Mouse (Mus musculus): Measurements from ENCODE around the gene Best1. TPM values are rescaled to one million over a fixed set of nuclear protein-coding genes. Genes with fewer than 3 reads are reported as not detected.

The Best1 gene
- total and polyA plus RNA-seq, 2 experiments from 2014 or later = 2.9 to 4.1 TPM

- Histone ChIP-seq H3K4me1 (ENCODE audit: insufficient read depth, low read length) (peaks cover 6% of the 10 kb centered on the region), H3K27me3 (ENCODE audit: insufficient read depth, low read length) (no peaks in the 10 kb centered on the region), H3K9ac (replicated peaks; ENCODE audit: low read length, poor library complexity, severe bottlenecking) (no peak overlapping the region), H3K4me3 (ENCODE audit: low read depth, low read length) (no peak overlapping the region), H3K9me3 (ENCODE audit: low read length) (no peaks in the 10 kb centered on the region), H3K27ac (ENCODE audit: low read depth, low read length) (no peak overlapping the region), H3K4me2 (ENCODE audit: low read depth, low read length, poor library complexity, severe bottlenecking) (peak overlapping the region; percentile 70), H3K36me3 (ENCODE audit: insufficient read depth, low read length) (no peaks in the 10 kb centered on the region)
- no peak for ATAC-seq (ENCODE audit: low FRiP score)
- DNase-seq (ENCODE audit: low spot score) = no peak
- TF ChIP-seq CTCF (IDR thresholded peaks at IDR 0.05) = no peak
Measured at GRCm38 (mm10) chr19:10043643-10044042, 42.2 kb upstream of the Best1 start.

GRCm38 (mm10) chr19:10042816-10043215 is 41.4 kb upstream of the Best1 start:
- 84% methylated on average over 4 of the region's 4 CpGs for WGBS
- Histone ChIP-seq H3K27me3 (ENCODE audit: insufficient read depth, low read length) (no peaks in the 10 kb centered on the region), H3K36me3 (ENCODE audit: insufficient read depth, low read length) (no peaks in the 10 kb centered on the region), H3K4me2 (ENCODE audit: low read depth, low read length, poor library complexity, severe bottlenecking) (peak overlapping the region; percentile 70), H3K4me1 (ENCODE audit: insufficient read depth, low read length) (peaks cover 6% of the 10 kb centered on the region), H3K27ac (ENCODE audit: low read depth, low read length) (no peak overlapping the region), H3K9ac (replicated peaks; ENCODE audit: low read length, poor library complexity, severe bottlenecking) (peak overlapping the region; percentile 65), H3K9me3 (ENCODE audit: low read length) (no peaks in the 10 kb centered on the region), H3K4me3 (ENCODE audit: low read depth, low read length) (peak overlapping the region; percentile 78)
- no peak for DNase-seq (ENCODE audit: low spot score)
- TF ChIP-seq CTCF (IDR thresholded peaks at IDR 0.05) = no peak
- no peak for ATAC-seq (ENCODE audit: low FRiP score)

GRCm38 (mm10) chr19:10042232-10042631 is 40.8 kb upstream of the Best1 start:
- WGBS = 38% methylated on average over 6 of the region's 6 CpGs

GRCm38 (mm10) chr19:10041388-10042148 is 40.1 kb upstream of the Best1 start, which contains the start of gene Fads3:
Gene Fads3 (plus strand): TSS chr19:10041569.
- H3K27me3 ChIP-seq (ENCODE audit: insufficient read depth, low read length) = no peaks in the 10 kb centered on the region
- peak; percentile 18; the same call in 1 of the 2 replicates for TF ChIP-seq CTCF (IDR thresholded peaks at IDR 0.05)
- H3K4me2 ChIP-seq (ENCODE audit: low read depth, low read length, poor library complexity, severe bottlenecking) = peak within 1 kb of the TSS; percentile 70
- peaks cover 6% of the 10 kb centered on the region for H3K4me1 ChIP-seq (ENCODE audit: insufficient read depth, low read length)
- H3K36me3 ChIP-seq (ENCODE audit: insufficient read depth, low read length) = no peaks in the 10 kb centered on the region
- peak within 1 kb of the TSS; percentile 65 for H3K9ac ChIP-seq (replicated peaks; ENCODE audit: low read length, poor library complexity, severe bottlenecking)
- whole genome bisulfite sequencing = under 1% methylated on average over 58 of the region's 69 CpGs
- peak within 1 kb of the TSS; percentile 78 for H3K4me3 ChIP-seq (ENCODE audit: low read depth, low read length)
- H3K9me3 ChIP-seq (ENCODE audit: low read length) = no peaks in the 10 kb centered on the region
- DNase-seq (ENCODE audit: low spot score) (peak; percentile 72), ATAC-seq (ENCODE audit: low FRiP score) (peak; percentile 89)
- peak within 1 kb of the TSS; percentile 57 for H3K27ac ChIP-seq (ENCODE audit: low read depth, low read length)

More at GRCm38 (mm10) chr19:10042232-10042631, 40.8 kb upstream of the Best1 start:
- Histone ChIP-seq H3K4me1 (ENCODE audit: insufficient read depth, low read length) (peaks cover 6% of the 10 kb centered on the region), H3K9ac (replicated peaks; ENCODE audit: low read length, poor library complexity, severe bottlenecking) (peak overlapping the region; percentile 65), H3K27ac (ENCODE audit: low read depth, low read length) (peak overlapping the region; percentile 47; the same call in 1 of the 2 replicates), H3K27me3 (ENCODE audit: insufficient read depth, low read length) (no peaks in the 10 kb centered on the region), H3K4me3 (ENCODE audit: low read depth, low read length) (peak overlapping the region; percentile 78), H3K36me3 (ENCODE audit: insufficient read depth, low read length) (no peaks in the 10 kb centered on the region), H3K9me3 (ENCODE audit: low read length) (no peaks in the 10 kb centered on the region), H3K4me2 (ENCODE audit: low read depth, low read length, poor library complexity, severe bottlenecking) (peak overlapping the region; percentile 70)
- DNase-seq (ENCODE audit: low spot score) (no peak), ATAC-seq (ENCODE audit: low FRiP score) (peak; percentile 3)
- no peak for TF ChIP-seq CTCF (IDR thresholded peaks at IDR 0.05)

GRCm38 (mm10) chr19:10040866-10041387 is 39.5 kb upstream of the Best1 start:
- Histone ChIP-seq H3K27me3 (ENCODE audit: insufficient read depth, low read length) (no peaks in the 10 kb centered on the region), H3K4me1 (ENCODE audit: insufficient read depth, low read length) (peaks cover 6% of the 10 kb centered on the region), H3K4me2 (ENCODE audit: low read depth, low read length, poor library complexity, severe bottlenecking) (peak overlapping the region; percentile 70), H3K36me3 (ENCODE audit: insufficient read depth, low read length) (no peaks in the 10 kb centered on the region), H3K9me3 (ENCODE audit: low read length) (no peaks in the 10 kb centered on the region), H3K27ac (ENCODE audit: low read depth, low read length) (peak overlapping the region; percentile 57), H3K9ac (replicated peaks; ENCODE audit: low read length, poor library complexity, severe bottlenecking) (peak overlapping the region; percentile 65), H3K4me3 (ENCODE audit: low read depth, low read length) (peak overlapping the region; percentile 78)
- ATAC-seq (ENCODE audit: low FRiP score) (peak; percentile 36), DNase-seq (ENCODE audit: low spot score) (peak; percentile 26)
- TF ChIP-seq CTCF (IDR thresholded peaks at IDR 0.05) = no peak
- 4% methylated on average over 17 of the region's 20 CpGs for WGBS

- H3K36me3 ChIP-seq (ENCODE audit: insufficient read depth, low read length) = no peaks in the 10 kb centered on the region
- DNase-seq (ENCODE audit: low spot score) (no peak), ATAC-seq (ENCODE audit: low FRiP score) (no peak)
- H3K4me2 ChIP-seq (ENCODE audit: low read depth, low read length, poor library complexity, severe bottlenecking) = no peak overlapping the region
- TF ChIP-seq CTCF (IDR thresholded peaks at IDR 0.05) = peak; percentile 56
- H3K27me3 ChIP-seq (ENCODE audit: insufficient read depth, low read length) = no peaks in the 10 kb centered on the region
- no peak overlapping the region for H3K9ac ChIP-seq (replicated peaks; ENCODE audit: low read length, poor library complexity, severe bottlenecking)
- H3K9me3 ChIP-seq (ENCODE audit: low read length) = no peaks in the 10 kb centered on the region
- WGBS = 90% methylated on average over 2 of the region's 2 CpGs
- no peak overlapping the region for H3K4me3 ChIP-seq (ENCODE audit: low read depth, low read length)
- H3K4me1 ChIP-seq (ENCODE audit: insufficient read depth, low read length) = peaks cover 6% of the 10 kb centered on the region
- H3K27ac ChIP-seq (ENCODE audit: low read depth, low read length) = no peak overlapping the region
Measured at GRCm38 (mm10) chr19:10039615-10040014, 38.2 kb upstream of the Best1 start.
